Mouse (Mus musculus) heart, postnatal 0 days (tissue): ENCODE measurements around the gene Siglec1. TPM values are rescaled to one million over a fixed set of nuclear protein-coding genes. Genes with fewer than 3 reads are reported as not detected.
A peak's percentile ranks its signal among the peaks of the same experiment; 100 is the strongest.

Experiments
- ATAC-seq: fragments of 200-750 bp; cut with Nextera tagmentation; 2 replicates; pipeline ENCODE4 v1.8.0; 2017; ENCODE audit warnings: low read depth, moderate number of reproducible peaks, moderate library complexity; ENCODE audit not compliant: insufficient read depth
- DNase-seq: peaks from one replicate; pipeline ENCODE4 v3.0.0-alpha.2; 2016; ENCODE audit warnings: low spot score
- H3K27ac ChIP-seq: fragments of 300-500 bp; sonication (generic); 2 replicates; pipeline ENCODE4 v1.5.1; 2014; ENCODE audit warnings: low read depth, mild to moderate bottlenecking
- H3K27me3 ChIP-seq: fragments of 300-500 bp; sonication (generic); 2 replicates; pipeline ENCODE4 v1.6.1; 2014; ENCODE audit warnings: low read length, mixed read lengths; ENCODE audit not compliant: control insufficient read depth, insufficient read depth
- H3K36me3 ChIP-seq: fragments of 300-500 bp; sonication (generic); replicated peaks from 2 replicates; pipeline ENCODE4 v1.6.1; 2014; ENCODE audit warnings: low read length, mixed read lengths; ENCODE audit not compliant: control insufficient read depth, insufficient read depth
- H3K4me1 ChIP-seq: fragments of 300-500 bp; sonication (generic); 2 replicates; pipeline ENCODE4 v1.6.1; 2014; ENCODE audit warnings: antibody characterized with exemption; ENCODE audit not compliant: control insufficient read depth, insufficient read depth
- H3K4me2 ChIP-seq: fragments of 300-500 bp; sonication (generic); 2 replicates; pipeline ENCODE4 v1.6.1; 2014; ENCODE audit warnings: low read depth, mild to moderate bottlenecking, low read length, moderate library complexity
- H3K4me3 ChIP-seq: fragments of 300-500 bp; sonication (generic); 2 replicates; pipeline ENCODE4 v1.5.1; 2014; ENCODE audit warnings: low read depth, low read length
- H3K9ac ChIP-seq: fragments of 300-500 bp; sonication (generic); replicated peaks from 2 replicates; pipeline ENCODE4 v1.6.1; 2014; ENCODE audit warnings: low read depth, low read length, mixed read lengths
- H3K9me3 ChIP-seq: fragments of 300-500 bp; sonication (generic); replicated peaks from 2 replicates; pipeline ENCODE4 v1.6.1; 2016; ENCODE audit warnings: low read length; ENCODE audit not compliant: control insufficient read depth
- CTCF ChIP-seq: IDR thresholded peaks from 2 replicates; pipeline ENCODE4 v1.5.1; 2016; ENCODE audit warnings: antibody characterized with exemption, control low read depth, low read depth
- EP300 ChIP-seq: IDR thresholded peaks from 2 replicates; pipeline ENCODE4 v1.6.1; 2016; ENCODE audit warnings: antibody characterized with exemption, low read depth
- WGBS: fragments of 180-500 bp; shearing (Covaris S2); extraction: QIAGEN DNeasy Blood & Tissue Kit; methylation state at CpG from one replicate; pipeline ENCODE4 v1.1.7; 2014; 5-methylcytosine and 5-hydroxymethylcytosine counted together
- polyA plus RNA-seq: library from polyadenylated mRNA; unstranded; fragments of >200 nt; fragmentation: Nextera tagmentation; extraction: Ambion mirVana; gene quantifications from 2 replicates; pipeline ENCODE4 v1.2.1, GENCODE M21; 2015
- total RNA-seq: library from RNA; depleted of rRNA; stranded (reverse); fragments of >200 nt; gene quantifications from 2 replicates; pipeline ENCODE4 v1.2.3, GENCODE M21; 2014; ENCODE audit warnings: low replicate concordance

Siglec1 gene
- total and polyA plus RNA-seq, 2 experiments from 2014 or later: 0.20 to 3.4 TPM

DNA sequence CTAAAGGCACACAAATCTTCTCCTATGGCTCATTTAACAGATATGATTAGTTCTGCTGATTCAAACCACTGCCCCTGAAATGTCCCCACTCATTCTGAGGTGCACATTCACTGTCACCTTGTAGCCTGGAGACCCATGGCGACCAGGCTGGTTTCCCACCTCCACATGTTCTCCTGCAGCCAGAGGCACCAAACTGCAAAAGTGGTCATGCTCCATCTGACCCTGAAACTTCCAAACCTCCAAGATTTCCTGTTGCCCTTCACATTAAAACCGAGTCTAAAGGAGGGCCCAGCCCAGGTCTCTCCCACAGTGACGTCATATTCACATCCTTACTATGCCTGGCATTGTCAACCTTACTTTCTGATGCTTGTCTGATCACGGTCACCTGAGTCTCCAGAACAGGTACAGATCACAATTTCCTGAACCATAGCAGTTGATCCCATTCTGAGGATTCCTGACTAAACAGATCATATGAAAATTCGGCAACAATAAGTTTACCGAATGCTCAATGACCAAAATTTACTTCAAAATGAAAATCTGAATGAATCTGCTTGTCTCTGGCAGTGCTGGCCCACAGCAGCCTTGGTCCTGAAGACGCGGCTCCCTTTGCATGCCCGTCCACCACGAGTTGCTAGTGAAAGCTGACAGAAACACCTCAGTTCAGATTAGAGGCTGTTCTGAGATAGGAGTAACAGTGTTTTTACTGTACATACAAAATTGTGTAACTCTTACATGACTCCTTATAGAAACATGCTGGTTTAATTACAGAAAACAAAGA, 45.7 kb upstream of the Siglec1 start:
- peaks cover 15% of the 10 kb centered on the region for H3K4me1 ChIP-seq
- no peak overlapping the region for H3K9ac ChIP-seq
- H3K27ac ChIP-seq: no peak overlapping the region; the same call in 1 of the 2 replicates
- TF ChIP-seq EP300 (no peak), CTCF (no peak)
- no peak overlapping the region for H3K4me2 ChIP-seq
- H3K4me3 ChIP-seq: no peak overlapping the region
- no peak for ATAC-seq
- DNase-seq: no peak
- H3K27me3 ChIP-seq: 0 out of 2 replicates have a peak, but pooled peaks cover 5% of the 10 kb centered on the region
- WGBS: 62% methylated on average over 10 of the region's 10 CpGs
- H3K9me3 ChIP-seq: no peaks in the 10 kb centered on the region
- H3K36me3 ChIP-seq: no peaks in the 10 kb centered on the region

DNA sequence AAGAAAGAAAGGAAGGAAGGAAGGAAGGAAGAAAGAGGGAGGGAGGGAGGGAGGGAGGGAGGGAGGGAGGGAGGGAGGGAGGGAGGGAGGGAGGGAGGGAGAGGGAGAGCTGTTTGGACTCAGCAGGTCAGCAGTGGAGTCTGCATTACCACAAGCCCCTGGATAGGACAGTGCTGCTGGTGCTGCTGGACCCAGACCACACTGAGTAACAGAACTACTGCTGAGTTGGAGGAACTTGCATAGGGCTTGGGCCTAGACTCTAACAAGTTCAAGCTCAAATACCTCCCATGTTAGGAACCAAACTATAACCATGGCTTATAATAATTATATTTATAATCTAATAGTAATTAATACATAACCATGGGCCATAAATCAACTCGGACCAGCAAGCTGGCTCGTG, 44.3 kb upstream of the Siglec1 start:
- Histone ChIP-seq H3K27ac (no peak overlapping the region), H3K4me3 (no peak overlapping the region), H3K4me1 (peaks cover 13% of the 10 kb centered on the region), H3K4me2 (no peak overlapping the region), H3K9ac (no peak overlapping the region), H3K27me3 (0 out of 2 replicates have a peak, but pooled peaks cover 5% of the 10 kb centered on the region), H3K9me3 (no peaks in the 10 kb centered on the region), H3K36me3 (no peaks in the 10 kb centered on the region)
- ATAC-seq: no peak
- 92% methylated on average over 2 of the region's 2 CpGs for WGBS
- no peak for DNase-seq
- TF ChIP-seq CTCF (no peak), EP300 (no peak)

DNA sequence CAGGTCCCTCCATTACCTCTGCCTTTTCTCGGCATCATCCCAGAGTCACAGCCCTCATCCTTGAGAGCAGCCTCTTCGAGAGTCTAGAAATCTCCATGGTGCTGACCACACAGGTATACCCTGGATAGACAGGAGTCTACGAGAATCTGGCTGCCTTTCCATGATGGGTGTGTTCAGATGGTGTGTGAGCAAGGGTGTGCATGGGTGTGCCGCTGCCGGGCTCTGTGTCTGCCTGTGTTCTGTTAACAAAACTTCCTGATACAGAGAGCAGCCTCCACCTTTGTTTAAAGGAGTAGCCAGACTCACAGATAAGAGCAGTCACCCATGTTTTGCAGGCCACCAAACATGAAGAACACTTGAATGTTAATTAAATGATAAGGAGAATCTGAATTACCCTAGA, 43.3 kb upstream of the Siglec1 start:
- 53% methylated on average over 5 of the region's 5 CpGs for WGBS
- no peak for TF ChIP-seq EP300
- no peak for TF ChIP-seq CTCF
- 0 out of 2 replicates have a peak, but pooled peaks cover 5% of the 10 kb centered on the region for H3K27me3 ChIP-seq
- no peak overlapping the region for H3K4me3 ChIP-seq
- H3K4me2 ChIP-seq: peak overlapping the region; percentile 69
- H3K4me1 ChIP-seq: peaks cover 8% of the 10 kb centered on the region; the same call in 1 of the 2 replicates
- ATAC-seq (no peak), DNase-seq (no peak)
- H3K9me3 ChIP-seq: no peaks in the 10 kb centered on the region
- H3K36me3 ChIP-seq: no peaks in the 10 kb centered on the region
- no peak overlapping the region for H3K9ac ChIP-seq
- peak overlapping the region; percentile 49 for H3K27ac ChIP-seq

DNA sequence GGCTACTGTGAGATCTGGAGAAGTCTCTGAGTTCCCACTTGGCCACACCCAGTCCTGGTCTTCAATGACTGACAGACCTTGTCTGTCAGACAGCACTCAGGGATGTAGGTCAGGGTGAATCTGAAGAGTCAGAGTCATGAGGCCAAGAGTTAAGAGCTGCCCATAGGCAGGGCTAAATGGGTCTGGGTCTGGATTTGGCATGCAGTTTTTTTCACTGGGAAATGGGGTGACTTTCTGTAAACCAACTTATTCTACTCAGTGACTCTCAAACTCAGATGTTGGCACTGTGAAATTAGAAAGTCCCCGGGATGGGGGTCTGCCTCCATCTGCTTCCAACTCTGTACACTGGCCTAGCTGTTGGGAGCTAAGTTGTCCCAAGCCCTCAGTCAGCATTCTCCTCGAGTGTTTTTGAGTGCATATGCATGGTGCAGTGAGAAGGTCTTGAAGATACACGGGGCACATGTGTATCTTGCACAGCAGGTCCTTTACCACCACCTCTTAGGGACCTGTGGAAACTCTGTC, 42.1 kb upstream of the Siglec1 start:
- Histone ChIP-seq H3K9ac (peak overlapping the region; percentile 76; the same call in 1 of the 2 replicates), H3K36me3 (no peaks in the 10 kb centered on the region), H3K27me3 (0 out of 2 replicates have a peak, but pooled peaks cover 5% of the 10 kb centered on the region), H3K9me3 (no peaks in the 10 kb centered on the region), H3K27ac (peak overlapping the region; percentile 75), H3K4me1 (peaks cover 5% of the 10 kb centered on the region; the same call in 1 of the 2 replicates), H3K4me2 (peak overlapping the region; percentile 69), H3K4me3 (peak overlapping the region; percentile 60)
- ATAC-seq: no peak
- DNase-seq: no peak
- 60% methylated on average over 3 of the region's 3 CpGs for WGBS
- no peak for TF ChIP-seq CTCF
- no peak for TF ChIP-seq EP300

DNA sequence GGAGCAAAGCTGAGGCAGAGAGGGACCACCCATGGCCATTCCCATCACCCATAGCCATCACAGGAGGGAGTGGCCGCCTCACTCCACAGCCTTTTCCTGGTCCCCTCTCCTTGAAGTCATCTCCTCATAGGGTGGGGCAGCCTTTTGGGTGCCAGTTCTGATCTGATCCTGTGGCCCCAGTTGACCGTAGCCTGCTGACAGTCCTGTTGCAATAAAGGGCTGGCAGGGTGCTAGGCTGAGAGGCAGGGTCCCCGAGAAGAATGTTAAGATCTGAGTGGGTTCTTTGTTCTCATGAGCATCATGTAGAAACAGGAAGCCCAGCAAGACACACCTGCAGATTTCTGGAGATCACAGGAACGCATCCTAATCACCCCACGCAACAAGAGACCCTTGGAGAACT, 41.6 kb upstream of the Siglec1 start:
- no peak for ATAC-seq
- Histone ChIP-seq H3K9me3 (no peaks in the 10 kb centered on the region), H3K4me3 (peak overlapping the region; percentile 60), H3K36me3 (no peaks in the 10 kb centered on the region), H3K27ac (peak overlapping the region; percentile 75), H3K4me1 (peaks cover 5% of the 10 kb centered on the region; the same call in 1 of the 2 replicates), H3K4me2 (peak overlapping the region; percentile 69), H3K9ac (peak overlapping the region; percentile 76; the same call in 1 of the 2 replicates), H3K27me3 (0 out of 2 replicates have a peak, but pooled peaks cover 5% of the 10 kb centered on the region)
- TF ChIP-seq CTCF: no peak
- no peak for TF ChIP-seq EP300
- no peak for DNase-seq
- 61% methylated on average over 5 of the region's 5 CpGs for WGBS
